Mouse (Mus musculus) thymus, adult 2 months (tissue): ENCODE measurements at regions not wholly inside any gene's neighbourhood (a gene's known extent, or its start where the extent isn't known, plus 50 kb on each side); places are given as distances from the start of the nearest gene placed in this dataset.

Experiments
- DNase-seq: peaks from one replicate; pipeline ENCODE4 v3.0.0; 2021
- H3K27ac ChIP-seq: fragments of 200-500 bp; 2 replicates; pipeline ENCODE4 v1.5.1; 2012; ENCODE audit warnings: low read length, control low read depth; ENCODE audit not compliant: control insufficient read depth, insufficient read depth
- H3K27me3 ChIP-seq: fragments of 200-500 bp; 2 replicates; pipeline ENCODE4 v1.6.1; 2012; ENCODE audit warnings: mild to moderate bottlenecking, low read length, moderate library complexity, mixed read lengths; ENCODE audit not compliant: control insufficient read depth, insufficient read depth
- H3K36me3 ChIP-seq: fragments of 200-500 bp; 2 replicates; pipeline ENCODE4 v1.6.1; 2012; ENCODE audit warnings: mild to moderate bottlenecking, low read length, moderate library complexity; ENCODE audit not compliant: control insufficient read depth, insufficient read depth
- H3K4me1 ChIP-seq: fragments of 200-500 bp; replicated peaks from 2 replicates; pipeline ENCODE4 v1.6.1; 2012; ENCODE audit warnings: low read length; ENCODE audit not compliant: control insufficient read depth, insufficient read depth
- H3K4me3 ChIP-seq: fragments of 200-500 bp; 2 replicates; pipeline ENCODE4 v1.5.1; 2012; ENCODE audit warnings: mild to moderate bottlenecking, low read length, control low read depth, moderate library complexity; ENCODE audit not compliant: control insufficient read depth, insufficient read depth
- CTCF ChIP-seq: fragments of 200-500 bp; IDR thresholded peaks from 2 replicates; pipeline ENCODE4 v1.5.1; 2012; ENCODE audit warnings: mild to moderate bottlenecking, control low read depth, low read length, moderate library complexity, borderline replicate concordance; ENCODE audit not compliant: control insufficient read depth, poor library complexity, insufficient read depth; ENCODE audit errors: extremely low read depth
- POLR2A ChIP-seq: fragments of 200-500 bp; IDR thresholded peaks from 2 replicates; pipeline ENCODE4 v1.6.1; 2012; ENCODE audit warnings: mild to moderate bottlenecking, low read length, control low read depth, moderate library complexity; ENCODE audit not compliant: control insufficient read depth, poor library complexity, insufficient read depth; ENCODE audit errors: extremely low read depth
- WGBS: fragments of 180-500 bp; shearing (Covaris S2); methylation state at CpG from one replicate; pipeline ENCODE4 v1.1.7; 2018; 5-methylcytosine and 5-hydroxymethylcytosine counted together

- Histone ChIP-seq H3K27ac (no peak overlapping the region), H3K4me1 (no peaks in the 10 kb centered on the region), H3K36me3 (no peaks in the 10 kb centered on the region), H3K27me3 (no peaks in the 10 kb centered on the region), H3K4me3 (no peak overlapping the region)
- DNase-seq = no peak
- WGBS = 82% methylated on average over 6 of the region's 6 CpGs
- TF ChIP-seq CTCF (no peak), POLR2A (no peak)
Observed at GRCm38 (mm10) chr10:20891426-20891825, 60.9 kb upstream of the Ahi1 start.

GRCm38 (mm10) chr10:20883618-20884017 is 68.7 kb upstream of the Ahi1 start:
- Histone ChIP-seq H3K4me1 (peaks cover 8% of the 10 kb centered on the region), H3K27me3 (no peaks in the 10 kb centered on the region), H3K36me3 (no peaks in the 10 kb centered on the region), H3K27ac (no peak overlapping the region), H3K4me3 (no peak overlapping the region)
- DNase-seq = no peak
- WGBS = 91% methylated on average over 5 of the region's 5 CpGs
- TF ChIP-seq CTCF (no peak), POLR2A (no peak)

- WGBS = 8% methylated on average over 8 of the region's 8 CpGs
- peak; percentile 35 for DNase-seq
- H3K27me3 ChIP-seq = no peaks in the 10 kb centered on the region
- H3K4me3 ChIP-seq = no peak overlapping the region
- H3K27ac ChIP-seq = no peak overlapping the region
- H3K36me3 ChIP-seq = no peaks in the 10 kb centered on the region
- no peak for TF ChIP-seq POLR2A
- no peak for TF ChIP-seq CTCF
- peaks cover 10% of the 10 kb centered on the region for H3K4me1 ChIP-seq
Observed at GRCm38 (mm10) chr10:20882599-20882998, 69.7 kb upstream of the Ahi1 start.

GRCm38 (mm10) chr10:20880251-20880650 is 72.1 kb upstream of the Ahi1 start:
- no peak overlapping the region for H3K4me3 ChIP-seq
- DNase-seq = no peak
- H3K36me3 ChIP-seq = no peaks in the 10 kb centered on the region
- H3K27me3 ChIP-seq = no peaks in the 10 kb centered on the region
- TF ChIP-seq CTCF = no peak
- no peak for TF ChIP-seq POLR2A
- no peak overlapping the region for H3K27ac ChIP-seq
- peaks cover 10% of the 10 kb centered on the region for H3K4me1 ChIP-seq
- WGBS = 64% methylated on average over 4 of the region's 4 CpGs

- TF ChIP-seq POLR2A (no peak), CTCF (no peak)
- H3K27ac ChIP-seq = no peak overlapping the region
- no peaks in the 10 kb centered on the region for H3K36me3 ChIP-seq
- H3K4me3 ChIP-seq = no peak overlapping the region
- no peak for DNase-seq
- 26% methylated on average over 8 of the region's 8 CpGs for WGBS
- no peaks in the 10 kb centered on the region for H3K27me3 ChIP-seq
- H3K4me1 ChIP-seq = peaks cover 10% of the 10 kb centered on the region
Observed at GRCm38 (mm10) chr10:20879482-20879881, 72.9 kb upstream of the Ahi1 start.

GRCm38 (mm10) chr10:20867076-20867475 is 85.3 kb upstream of the Ahi1 start:
- Histone ChIP-seq H3K27me3 (no peaks in the 10 kb centered on the region), H3K36me3 (no peaks in the 10 kb centered on the region), H3K27ac (no peak overlapping the region), H3K4me3 (no peak overlapping the region), H3K4me1 (no peaks in the 10 kb centered on the region)
- 98% methylated on average over 12 of the region's 12 CpGs for WGBS
- no peak for DNase-seq
- TF ChIP-seq CTCF = no peak
- TF ChIP-seq POLR2A = no peak

- no peak overlapping the region for H3K4me3 ChIP-seq
- TF ChIP-seq POLR2A = no peak
- 39% methylated on average over 4 of the region's 4 CpGs for WGBS
- no peaks in the 10 kb centered on the region for H3K36me3 ChIP-seq
- H3K27ac ChIP-seq = no peak overlapping the region
- H3K4me1 ChIP-seq = no peaks in the 10 kb centered on the region
- DNase-seq = no peak
- no peaks in the 10 kb centered on the region for H3K27me3 ChIP-seq
Observed at GRCm38 (mm10) chr10:20865031-20865430, 87.3 kb upstream of the Ahi1 start.
